Mouse (Mus musculus) liver, embryonic 18 days (tissue): ENCODE measurements around the gene Mettl7b. TPM values are rescaled to one million over a fixed set of nuclear protein-coding genes. Genes with fewer than 3 reads are reported as not detected.

ENCODE experiments used
- polyA plus RNA-seq: library from polyadenylated mRNA; depleted of rRNA; stranded (reverse); fragments of >200 nt; gene quantifications from 2 replicates; pipeline ENCODE4 v1.2.3, GENCODE M21; 2012; rRNA removed

The Mettl7b gene
- 0.27 and 0.96 TPM in 2 replicates for polyA plus RNA-seq

GRCm38 (mm10) chr10:128960590-128961584, at the start of gene Mettl7b:
Gene Mettl7b, minus strand, starts transcription at chr10:128960988.

DNA sequence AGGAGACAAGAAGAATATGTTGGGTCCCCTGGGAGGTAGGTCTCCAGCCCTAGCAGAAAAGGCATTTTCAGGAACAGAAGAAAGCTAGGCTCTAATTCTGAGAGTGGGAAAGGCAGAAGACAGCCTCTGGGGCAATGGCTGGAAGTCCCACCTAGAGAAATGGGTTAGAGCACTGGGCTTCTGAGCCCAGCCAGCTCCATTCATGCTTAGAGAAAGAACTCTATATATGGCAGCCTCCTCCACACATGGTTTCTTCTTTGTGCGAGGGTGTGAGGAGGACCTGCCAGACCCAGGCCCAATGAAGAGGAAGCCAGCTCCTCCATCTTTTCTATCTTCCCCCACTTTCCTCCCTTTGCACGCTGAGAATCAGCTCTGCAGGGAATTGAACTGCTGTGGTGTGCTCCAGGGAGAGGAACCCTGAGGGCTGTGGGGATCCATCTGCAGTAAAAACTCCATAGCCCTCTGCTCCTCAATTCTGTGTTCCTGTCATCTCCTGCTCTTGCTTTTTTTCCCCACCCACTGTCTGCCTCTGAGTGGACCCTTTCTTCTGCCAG, 49.6 kb upstream of the Mettl7b start, which contains the start of gene Olfr763:
TSS of gene Olfr763 (plus strand) at position 504 of the 554 bp plus-strand sequence.

GRCm38 (mm10) chr10:128989131-128989530, 28.3 kb upstream of the Mettl7b start, which contains the start of gene Olfr9:
Gene Olfr9, plus strand, starts transcription at chr10:128989431.

GRCm38 (mm10) chr10:128933574-128933973, 27.2 kb downstream of the Mettl7b start, which contains the start of gene Itga7:
Gene Itga7, plus strand, starts transcription at chr10:128933818.

DNA sequence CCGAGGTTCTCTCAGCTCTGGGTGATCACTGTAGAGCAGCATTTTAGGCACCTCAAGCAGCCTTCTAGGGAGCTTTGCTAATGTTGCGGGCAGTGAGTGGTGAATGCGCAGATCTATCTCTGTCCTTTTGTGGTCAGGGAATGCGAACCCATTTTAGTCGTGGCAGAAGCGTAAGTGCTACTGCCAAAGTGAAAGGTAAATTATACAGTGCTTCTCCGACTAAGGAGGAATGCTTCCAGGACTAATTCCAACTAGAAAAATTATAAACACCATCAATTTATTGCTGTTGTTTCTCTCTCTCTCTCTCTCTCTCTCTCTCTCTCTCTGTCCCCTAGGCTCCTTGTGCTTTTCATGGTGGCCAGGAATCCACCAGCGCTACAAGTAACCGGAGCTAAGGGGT, 36.9 kb downstream of the Mettl7b start, which contains the start of gene Bloc1s1:
TSS of gene Bloc1s1 (minus strand) at position 101 of the 400 bp plus-strand sequence.

GRCm38 (mm10) chr10:128922822-128923012, 38.1 kb downstream of the Mettl7b start, which contains the start of gene Rdh5:
Gene Rdh5, minus strand, starts transcription at chr10:128922888.

Other genes starting within 250 kb of the Mettl7b start
- 4.4 and 4.6 TPM in 2 replicates for gene Dgka, start 216.1 kb downstream of the Mettl7b start, polyA plus RNA-seq
- gene Pym1, start 213.1 kb downstream of the Mettl7b start, polyA plus RNA-seq: 15.6 and 15.9 TPM in 2 replicates
- 11.1 and 11.9 TPM in 2 replicates for gene Mmp19, start 170.1 kb downstream of the Mettl7b start, polyA plus RNA-seq
- 6.7 and 6.8 TPM in 2 replicates for gene Dnajc14, start 156.9 kb downstream of the Mettl7b start, polyA plus RNA-seq
- 2.8 and 3.0 TPM in 2 replicates for gene Tmem198b, start 156.6 kb downstream of the Mettl7b start, polyA plus RNA-seq
- 46.5 and 49.9 TPM in 2 replicates for gene Sarnp, start 143.7 kb downstream of the Mettl7b start, polyA plus RNA-seq
- gene Ormdl2, start 139.3 kb downstream of the Mettl7b start, polyA plus RNA-seq: 54.1 and 59.0 TPM in 2 replicates
- gene Gdf11, start 69.3 kb downstream of the Mettl7b start, polyA plus RNA-seq: 0.09 and 0.11 TPM in 2 replicates
- 56.7 and 68.3 TPM in 2 replicates for gene Cd63, start 60.0 kb downstream of the Mettl7b start, polyA plus RNA-seq
- gene Rdh5, start 38.1 kb downstream of the Mettl7b start, polyA plus RNA-seq: 23.6 and 27.6 TPM in 2 replicates
- gene Bloc1s1, start 37.0 kb downstream of the Mettl7b start, polyA plus RNA-seq: 126 and 132 TPM in 2 replicates
- gene Itga7, start 27.2 kb downstream of the Mettl7b start, polyA plus RNA-seq: 0.36 and 0.44 TPM in 2 replicates
- gene Olfr9, start 28.4 kb upstream of the Mettl7b start, polyA plus RNA-seq: not detected in 2 replicates
- not detected in 2 replicates for gene Olfr763, start 49.8 kb upstream of the Mettl7b start, polyA plus RNA-seq
- not detected in 2 replicates for gene Olfr764-ps1, start 78.9 kb upstream of the Mettl7b start, polyA plus RNA-seq
- gene Olfr765, start 89.0 kb upstream of the Mettl7b start, polyA plus RNA-seq: not detected in 2 replicates
- not detected in 2 replicates for gene Olfr766-ps1, start 108.0 kb upstream of the Mettl7b start, polyA plus RNA-seq
- gene Olfr767, start 121.9 kb upstream of the Mettl7b start, polyA plus RNA-seq: not detected in 2 replicates
- not detected in 2 replicates for gene Olfr768, start 138.4 kb upstream of the Mettl7b start, polyA plus RNA-seq
- gene Olfr769, start 156.9 kb upstream of the Mettl7b start, polyA plus RNA-seq: not detected in 2 replicates
- not detected in 2 replicates for gene Olfr770, start 178.0 kb upstream of the Mettl7b start, polyA plus RNA-seq
- gene Olfr771, start 203.8 kb upstream of the Mettl7b start, polyA plus RNA-seq: not detected in 2 replicates
- gene Olfr772, start 216.9 kb upstream of the Mettl7b start, polyA plus RNA-seq: not detected in 2 replicates
- not detected in 2 replicates for gene Olfr773, start 226.4 kb upstream of the Mettl7b start, polyA plus RNA-seq